Mouse (Mus musculus): ENCODE measurements around the gene Ugt1a7c. TPM values are rescaled to one million over a fixed set of nuclear protein-coding genes. Genes with fewer than 3 reads are reported as not detected.
"Not testable (repeated sequence)": the region's sequence is repeated elsewhere in the genome, so short reads cannot be mapped to it uniquely, and the experiment has no call there.

Ugt1a7c gene
- polyA plus RNA-seq, 1 experiment from 2014 or later: 0.65 TPM

GRCm38 (mm10) chr1:88086125-88086524 is 8.7 kb upstream of the Ugt1a7c start:
- DNase-seq (ENCODE audit: low spot score): no peak
- no peak overlapping the region for H3K27ac ChIP-seq (ENCODE audit: low read depth, low read length)
- H3K4me1 ChIP-seq (ENCODE audit: control insufficient read depth, insufficient read depth, low read length): no peaks in the 10 kb centered on the region
- H3K4me3 ChIP-seq (ENCODE audit: low read depth, low read length): no peak overlapping the region
- H3K9me3 ChIP-seq (ENCODE audit: control insufficient read depth, low read length): no peaks in the 10 kb centered on the region
- no peak overlapping the region for H3K4me2 ChIP-seq (ENCODE audit: low read depth)
- no peak for ATAC-seq (ENCODE audit: insufficient read depth, low FRiP score, low TSS enrichment)
- H3K9ac ChIP-seq (ENCODE audit: low read length): no peak overlapping the region
- H3K36me3 ChIP-seq (ENCODE audit: control insufficient read depth, insufficient read depth, low read length): no peaks in the 10 kb centered on the region
- H3K27me3 ChIP-seq (ENCODE audit: control insufficient read depth, insufficient read depth, low read length): no peaks in the 10 kb centered on the region
- 88% methylated on average over 1 of the region's 1 CpGs for WGBS

- Histone ChIP-seq H3K4me3 (ENCODE audit: low read depth, low read length) (no peak within 1 kb of the TSS), H3K27ac (ENCODE audit: low read depth, low read length) (no peak within 1 kb of the TSS), H3K36me3 (ENCODE audit: control insufficient read depth, insufficient read depth, low read length) (no peaks in the 10 kb centered on the region), H3K27me3 (ENCODE audit: control insufficient read depth, insufficient read depth, low read length) (no peaks in the 10 kb centered on the region), H3K4me1 (ENCODE audit: control insufficient read depth, insufficient read depth, low read length) (no peaks in the 10 kb centered on the region), H3K4me2 (ENCODE audit: low read depth) (no peak within 1 kb of the TSS), H3K9ac (ENCODE audit: low read length) (no peak within 1 kb of the TSS), H3K9me3 (ENCODE audit: control insufficient read depth, low read length) (no peaks in the 10 kb centered on the region)
- no peak for ATAC-seq (ENCODE audit: insufficient read depth, low FRiP score, low TSS enrichment)
- no peak for DNase-seq (ENCODE audit: low spot score)
- 79% methylated on average over 3 of the region's 3 CpGs for WGBS
Observed at GRCm38 (mm10) chr1:88087513-88087912, 7.3 kb upstream of the Ugt1a7c start, which contains the start of gene Ugt1a8. Gene Ugt1a8, plus strand, starts transcription at chr1:88087813.

GRCm38 (mm10) chr1:88092341-88092740 is 2.5 kb upstream of the Ugt1a7c start:
- H3K4me2 ChIP-seq (ENCODE audit: low read depth): no peak overlapping the region
- H3K27ac ChIP-seq (ENCODE audit: low read depth, low read length): no peak overlapping the region
- no peaks in the 10 kb centered on the region for H3K36me3 ChIP-seq (ENCODE audit: control insufficient read depth, insufficient read depth, low read length)
- H3K4me1 ChIP-seq (ENCODE audit: control insufficient read depth, insufficient read depth, low read length): no peaks in the 10 kb centered on the region
- DNase-seq (ENCODE audit: low spot score) (no peak), ATAC-seq (ENCODE audit: insufficient read depth, low FRiP score, low TSS enrichment) (no peak)
- no peaks in the 10 kb centered on the region for H3K9me3 ChIP-seq (ENCODE audit: control insufficient read depth, low read length)
- H3K4me3 ChIP-seq (ENCODE audit: low read depth, low read length): no peak overlapping the region
- H3K9ac ChIP-seq (ENCODE audit: low read length): no peak overlapping the region
- H3K27me3 ChIP-seq (ENCODE audit: control insufficient read depth, insufficient read depth, low read length): no peaks in the 10 kb centered on the region

GRCm38 (mm10) chr1:88094270-88094676 is 589 bp upstream of the Ugt1a7c start:
- not testable (repeated sequence) for H3K9ac ChIP-seq (ENCODE audit: low read length); H3K36me3 ChIP-seq (ENCODE audit: control insufficient read depth, insufficient read depth, low read length); H3K9me3 ChIP-seq (ENCODE audit: control insufficient read depth, low read length); H3K4me3 ChIP-seq (ENCODE audit: low read depth, low read length); ATAC-seq (ENCODE audit: insufficient read depth, low FRiP score, low TSS enrichment); H3K27ac ChIP-seq (ENCODE audit: low read depth, low read length); H3K4me2 ChIP-seq (ENCODE audit: low read depth); H3K27me3 ChIP-seq (ENCODE audit: control insufficient read depth, insufficient read depth, low read length); DNase-seq (ENCODE audit: low spot score); H3K4me1 ChIP-seq (ENCODE audit: control insufficient read depth, insufficient read depth, low read length)
- 75% methylated on average over 3 of the region's 3 CpGs for WGBS

- not testable (repeated sequence) for H3K4me3 ChIP-seq (ENCODE audit: low read depth, low read length); H3K36me3 ChIP-seq (ENCODE audit: control insufficient read depth, insufficient read depth, low read length); ATAC-seq (ENCODE audit: insufficient read depth, low FRiP score, low TSS enrichment); H3K4me2 ChIP-seq (ENCODE audit: low read depth); H3K9ac ChIP-seq (ENCODE audit: low read length); H3K27ac ChIP-seq (ENCODE audit: low read depth, low read length); H3K9me3 ChIP-seq (ENCODE audit: control insufficient read depth, low read length); H3K27me3 ChIP-seq (ENCODE audit: control insufficient read depth, insufficient read depth, low read length); H3K4me1 ChIP-seq (ENCODE audit: control insufficient read depth, insufficient read depth, low read length); DNase-seq (ENCODE audit: low spot score)
- WGBS: 88% methylated on average over 3 of the region's 3 CpGs
Observed at GRCm38 (mm10) chr1:88098546-88098945, 3.7 kb downstream of the Ugt1a7c start.

GRCm38 (mm10) chr1:88099691-88100090 is 4.8 kb downstream of the Ugt1a7c start:
- not testable (repeated sequence) for DNase-seq (ENCODE audit: low spot score); H3K9me3 ChIP-seq (ENCODE audit: control insufficient read depth, low read length); H3K27me3 ChIP-seq (ENCODE audit: control insufficient read depth, insufficient read depth, low read length); H3K4me1 ChIP-seq (ENCODE audit: control insufficient read depth, insufficient read depth, low read length); H3K4me3 ChIP-seq (ENCODE audit: low read depth, low read length); ATAC-seq (ENCODE audit: insufficient read depth, low FRiP score, low TSS enrichment); H3K36me3 ChIP-seq (ENCODE audit: control insufficient read depth, insufficient read depth, low read length); H3K9ac ChIP-seq (ENCODE audit: low read length); H3K27ac ChIP-seq (ENCODE audit: low read depth, low read length); H3K4me2 ChIP-seq (ENCODE audit: low read depth)
- 76% methylated on average over 2 of the region's 2 CpGs for WGBS

GRCm38 (mm10) chr1:88103019-88103418 is 8.2 kb downstream of the Ugt1a7c start, which contains the start of gene Ugt1a6b:
Gene Ugt1a6b, plus strand, starts transcription at chr1:88103252.
- not testable (repeated sequence) for DNase-seq (ENCODE audit: low spot score); H3K36me3 ChIP-seq (ENCODE audit: control insufficient read depth, insufficient read depth, low read length); H3K4me1 ChIP-seq (ENCODE audit: control insufficient read depth, insufficient read depth, low read length); H3K9me3 ChIP-seq (ENCODE audit: control insufficient read depth, low read length); H3K4me2 ChIP-seq (ENCODE audit: low read depth); H3K4me3 ChIP-seq (ENCODE audit: low read depth, low read length); H3K27me3 ChIP-seq (ENCODE audit: control insufficient read depth, insufficient read depth, low read length); H3K9ac ChIP-seq (ENCODE audit: low read length); H3K27ac ChIP-seq (ENCODE audit: low read depth, low read length); ATAC-seq (ENCODE audit: insufficient read depth, low FRiP score, low TSS enrichment)
- WGBS: 76% methylated on average over 1 of the region's 3 CpGs

GRCm38 (mm10) chr1:88103697-88104468 is 9.0 kb downstream of the Ugt1a7c start:
- H3K4me2 ChIP-seq (ENCODE audit: low read depth); H3K9ac ChIP-seq (ENCODE audit: low read length); H3K27ac ChIP-seq (ENCODE audit: low read depth, low read length); H3K27me3 ChIP-seq (ENCODE audit: control insufficient read depth, insufficient read depth, low read length); H3K4me1 ChIP-seq (ENCODE audit: control insufficient read depth, insufficient read depth, low read length); H3K9me3 ChIP-seq (ENCODE audit: control insufficient read depth, low read length); H3K36me3 ChIP-seq (ENCODE audit: control insufficient read depth, insufficient read depth, low read length); ATAC-seq (ENCODE audit: insufficient read depth, low FRiP score, low TSS enrichment); H3K4me3 ChIP-seq (ENCODE audit: low read depth, low read length); DNase-seq (ENCODE audit: low spot score): not testable (repeated sequence)
- WGBS: 85% methylated on average over 4 of the region's 5 CpGs
